In genomic region chr6:108065583-108065982, GRCm38 (mm10) we compare ENCODE assay signal across 8 mouse cellular contexts. TPM values are rescaled to one million over a fixed set of nuclear protein-coding genes. Genes with fewer than 3 reads are reported as not detected.
DNase-seq lines count a peak whose midpoint lies in the region; ATAC-seq lines count a peak whose summit lies in the region.

No protein-coding gene starts in this region.

- peak overlapping the region; percentile 61 for H3K4me3 ChIP-seq in liver, embryonic 13.5 days (replicated peaks)
- peak overlapping the region; percentile 49 for H3K4me3 ChIP-seq in neural tube, embryonic 12.5 days

- H3K36me3 ChIP-seq in liver, embryonic 13.5 days = no peaks in the 10 kb centered on the region
- no peaks in the 10 kb centered on the region; the same call in 1 of the 2 replicates for H3K36me3 ChIP-seq in neural tube, embryonic 12.5 days

- peak overlapping the region; percentile 76 for H3K4me2 ChIP-seq in liver, embryonic 13.5 days
- H3K4me2 ChIP-seq in neural tube, embryonic 12.5 days (replicated peaks) = peak overlapping the region; percentile 63

- no peak for ATAC-seq in liver, embryonic 13.5 days (ENCODE audit: low read depth)
- ATAC-seq in neural tube, embryonic 12.5 days (ENCODE audit: low FRiP score, low read depth) = no peak

- WGBS in liver, embryonic 13.5 days (ENCODE audit: insufficient replicate concordance) = 2% methylated on average over 6 of the region's 6 CpGs
- WGBS in neural tube, embryonic 12.5 days = 13% methylated on average over 6 of the region's 6 CpGs

- no peak overlapping the region for H3K27ac ChIP-seq in liver, embryonic 13.5 days
- no peak overlapping the region; the same call in 1 of the 2 replicates for H3K27ac ChIP-seq in neural tube, embryonic 12.5 days

- H3K9ac ChIP-seq in liver, embryonic 13.5 days = peak overlapping the region; percentile 49
- peak overlapping the region; percentile 59; the same call in 1 of the 2 replicates for H3K9ac ChIP-seq in neural tube, embryonic 12.5 days

- peak; percentile 79 for DNase-seq in CD4-positive helper T cell, adult 2 months (ENCODE audit: low read depth, low spot score)
- DNase-seq in adrenal gland, adult 8-10 months = peak; percentile 70
- peak; percentile 92 for DNase-seq in embryo, embryonic 11 days
- DNase-seq in heart, adult 8-10 months (ENCODE audit: low spot score) = peak; percentile 47
- DNase-seq in kidney, postnatal 10 days = peak; percentile 90
- DNase-seq in liver, embryonic 13.5 days = peak; percentile 59
- DNase-seq in thymus, adult 18-20 months = peak; percentile 63 to 69

- H3K9me3 ChIP-seq in liver, embryonic 13.5 days (replicated peaks) = no peaks in the 10 kb centered on the region
- H3K9me3 ChIP-seq in neural tube, embryonic 12.5 days = no peaks in the 10 kb centered on the region

- H3K4me1 ChIP-seq in liver, embryonic 13.5 days (replicated peaks) = peaks cover 12% of the 10 kb centered on the region
- no peaks in the 10 kb centered on the region for H3K4me1 ChIP-seq in neural tube, embryonic 12.5 days

- no peaks in the 10 kb centered on the region for H3K27me3 ChIP-seq in liver, embryonic 13.5 days
- no peaks in the 10 kb centered on the region for H3K27me3 ChIP-seq in neural tube, embryonic 12.5 days (replicated peaks)

RNA-seq across cellular contexts. Expression of gene Setmar, which starts 0.7 kb away (rescaled TPM):
- total RNA-seq in adrenal gland, adult 8-10 months (2022) = 1 to 10 TPM; 6.4 to 7.8 (median 7.0) TPM
- 1 to 10 TPM; 2.9 to 5.0 (median 3.5) TPM for total RNA-seq in heart, adult 8-10 months (2022)
- polyA plus RNA-seq in liver, embryonic 13.5 days (2015; fragmentation: Nextera tagmentation; extraction: Ambion mirVana) = 1.9 and 2.5 TPM in 2 replicates
- polyA plus RNA-seq in neural tube, embryonic 12.5 days (2016; fragmentation: Nextera tagmentation; extraction: Ambion mirVana) = 7.3 and 8.5 TPM in 2 replicates
